Mouse (Mus musculus) bone marrow macrophage, adult 2 months (primary cell): Measurements from ENCODE around the gene Nkx2-3.

Experiments used
- CTCF ChIP-seq: IDR thresholded peaks from 2 replicates; pipeline ENCODE4 v1.5.1; 2012; ENCODE audit warnings: low read depth, mild to moderate bottlenecking, low read length, moderate library complexity
- POLR2A ChIP-seq: IDR thresholded peaks from 2 replicates; pipeline ENCODE4 v1.6.1; 2012; ENCODE audit warnings: mild to moderate bottlenecking, low read depth, low read length, borderline replicate concordance

- no peak for TF ChIP-seq CTCF
- TF ChIP-seq POLR2A: no peak
Observed at GRCm38 (mm10) chr19:43662176-43662967, 50.2 kb downstream of the Nkx2-3 start.
